12 mouse cellular contexts compared by ENCODE assay signal in genomic region chr4:95434543-95434942, GRCm38 (mm10).
DNase-seq lines count a peak whose midpoint lies in the region; ATAC-seq and TF ChIP-seq lines count a peak whose summit lies in the region.
"Had no signal": no experiment of that assay in that cellular context is flagged by ENCODE, and none has a peak within 500 bp of the region (broad histone marks: within the 10 kb centered on the region; RNA-seq: fewer than 3 reads in every experiment).

No protein-coding gene starts in this region.

- no peak for ATAC-seq in hindbrain, embryonic 14.5 days (ENCODE audit: low FRiP score)
- no peak for ATAC-seq in hindbrain, embryonic 13.5 days (ENCODE audit: low FRiP score)
- ATAC-seq in lung, embryonic 16.5 days (ENCODE audit: low read depth), result peak; percentile 82

- H3K9ac ChIP-seq in hindbrain, embryonic 14.5 days, result no peak overlapping the region
- no peak overlapping the region for H3K9ac ChIP-seq in hindbrain, embryonic 13.5 days
- no peak overlapping the region for H3K9ac ChIP-seq in ES-E14 (ENCODE audit: insufficient read depth, low read depth, low read length, poor library complexity, severe bottlenecking)
- H3K9ac ChIP-seq in lung, embryonic 16.5 days (ENCODE audit: low read length), result no peak overlapping the region
- H3K9ac ChIP-seq: embryonic facial prominence, embryonic 15.5 days had no signal

- 39% methylated on average over 4 of the region's 4 CpGs for WGBS in hindbrain, embryonic 14.5 days
- 42% methylated on average over 4 of the region's 4 CpGs for WGBS in hindbrain, embryonic 13.5 days
- WGBS in lung, embryonic 16.5 days, result 20% methylated on average over 4 of the region's 4 CpGs

- no peak overlapping the region for H3K4me2 ChIP-seq in hindbrain, embryonic 14.5 days (replicated peaks)
- H3K4me2 ChIP-seq in hindbrain, embryonic 13.5 days, result no peak overlapping the region
- H3K4me2 ChIP-seq in lung, embryonic 16.5 days (ENCODE audit: low read depth, low read length), result no peak overlapping the region
- H3K4me2 ChIP-seq: embryonic facial prominence, embryonic 15.5 days had no signal

- no peak overlapping the region for H3K27ac ChIP-seq in hindbrain, embryonic 14.5 days
- H3K27ac ChIP-seq in hindbrain, embryonic 13.5 days, result no peak overlapping the region
- H3K27ac ChIP-seq in ES-E14 (ENCODE audit: insufficient read depth, low read depth, low read length, poor library complexity, severe bottlenecking), result no peak overlapping the region
- peak overlapping the region; percentile 28 for H3K27ac ChIP-seq in lung, embryonic 16.5 days (ENCODE audit: low read length)
- H3K27ac ChIP-seq: embryonic facial prominence, embryonic 15.5 days; macrophage had no signal

- H3K4me1 ChIP-seq in hindbrain, embryonic 14.5 days (replicated peaks; ENCODE audit: control insufficient read depth, insufficient read depth, low read length), result no peaks in the 10 kb centered on the region
- H3K4me1 ChIP-seq in hindbrain, embryonic 13.5 days (replicated peaks), result no peaks in the 10 kb centered on the region
- no peaks in the 10 kb centered on the region; a peak in 1 of 4 replicates for H3K4me1 ChIP-seq in ES-E14 (ENCODE audit: control insufficient read depth in 2 of 2, insufficient read depth in 2 of 2, low read length in 2 of 2, poor library complexity in 1 of 2)
- H3K4me1 ChIP-seq in lung, embryonic 16.5 days (replicated peaks; ENCODE audit: control insufficient read depth, insufficient read depth, low read length), result peaks cover 20% of the 10 kb centered on the region
- H3K4me1 ChIP-seq: embryonic facial prominence, embryonic 15.5 days had no signal

- H3K27me3 ChIP-seq in hindbrain, embryonic 14.5 days (ENCODE audit: control insufficient read depth, insufficient read depth, low read length), result no peaks in the 10 kb centered on the region
- H3K27me3 ChIP-seq in hindbrain, embryonic 13.5 days, result no peaks in the 10 kb centered on the region
- H3K27me3 ChIP-seq in lung, embryonic 16.5 days (ENCODE audit: control insufficient read depth, insufficient read depth, low read depth, low read length), result no peaks in the 10 kb centered on the region
- H3K27me3 ChIP-seq: embryonic facial prominence, embryonic 15.5 days had no signal

- no peaks in the 10 kb centered on the region for H3K9me3 ChIP-seq in hindbrain, embryonic 14.5 days (ENCODE audit: control insufficient read depth, low read length)
- no peaks in the 10 kb centered on the region for H3K9me3 ChIP-seq in hindbrain, embryonic 13.5 days
- H3K9me3 ChIP-seq in ES-E14 (ENCODE audit: control insufficient read depth, insufficient read depth, low read depth, low read length), result no peaks in the 10 kb centered on the region
- no peaks in the 10 kb centered on the region for H3K9me3 ChIP-seq in lung, embryonic 16.5 days (ENCODE audit: control insufficient read depth, low read length)
- H3K9me3 ChIP-seq: embryonic facial prominence, embryonic 15.5 days had no signal

- H3K36me3 ChIP-seq in hindbrain, embryonic 14.5 days (replicated peaks; ENCODE audit: control insufficient read depth, insufficient read depth), result no peaks in the 10 kb centered on the region
- H3K36me3 ChIP-seq in hindbrain, embryonic 13.5 days, result no peaks in the 10 kb centered on the region
- H3K36me3 ChIP-seq in ES-E14 (ENCODE audit: control insufficient read depth, insufficient read depth, low read length, poor library complexity, severe bottlenecking), result no peaks in the 10 kb centered on the region
- H3K36me3 ChIP-seq in lung, embryonic 16.5 days (ENCODE audit: control insufficient read depth, insufficient read depth, low read length), result no peaks in the 10 kb centered on the region
- H3K36me3 ChIP-seq: embryonic facial prominence, embryonic 15.5 days had no signal

- DNase-seq in hindbrain, embryonic 14.5 days (ENCODE audit: low spot score), result peak; percentile 42
- DNase-seq in ES-E14 (ENCODE audit: low read depth, low spot score), result peak; percentile 25
- peak; percentile 31 for DNase-seq in R1 (ENCODE audit: low read depth, low spot score)
- DNase-seq in spleen, adult 18-20 months, result no peak
- DNase-seq in right cerebral cortex, postnatal 4 days, result no peak
- DNase-seq: kidney, adult 8-10 months; left cerebral cortex, postnatal 4 days; thymus, postnatal 4 days had no signal

- H3K4me3 ChIP-seq in hindbrain, embryonic 14.5 days (replicated peaks; ENCODE audit: low read length), result no peak overlapping the region
- H3K4me3 ChIP-seq in hindbrain, embryonic 13.5 days, result no peak overlapping the region
- H3K4me3 ChIP-seq in ES-E14 (ENCODE audit: insufficient read depth in 1 of 2, low read depth in 1 of 2, low read length in 2 of 2, poor library complexity in 1 of 2, severe bottlenecking in 1 of 2), result no peak overlapping the region
- H3K4me3 ChIP-seq in lung, embryonic 16.5 days (ENCODE audit: low read length), result no peak overlapping the region
- H3K4me3 ChIP-seq: embryonic facial prominence, embryonic 15.5 days had no signal

- in situ Hi-C loops in ES-E14 (cut with MboI; ENCODE audit: low sequenced_read_pairs in 2 of 2, unreplicated experiment in 2 of 2), result no loop called here

TF ChIP-seq in ES-E14, 5 proteins besides CTCF, POLR2A, EP300 and RAD21:
- TF ChIP-seq ZNF384 (IDR thresholded peaks at IDR 0.05; ENCODE audit: low read depth, low read length) (no peak), ZC3H11A (IDR thresholded peaks at IDR 0.05; ENCODE audit: borderline replicate concordance, low read depth, low read length) (no peak), HCFC1 (IDR thresholded peaks at IDR 0.05; ENCODE audit: borderline replicate concordance, insufficient read depth, low read length) (no peak), MAFK (IDR thresholded peaks at IDR 0.05; ENCODE audit: insufficient read depth, low read depth, low read length) (no peak), CHD2 (IDR thresholded peaks at IDR 0.05; ENCODE audit: low read depth, low read length) (no peak)

Comparison
In these comparisons a context has a peak if more than half of its experiments do, and no peak if none do; other contexts are left out.
1. DNase-seq: peak in hindbrain, embryonic 14.5 days (single experiment), ES-E14 (single experiment) and R1 (single experiment); none in spleen, adult 18-20 months (0 of 2) and right cerebral cortex, postnatal 4 days (single experiment).